Mouse (Mus musculus): ENCODE measurements around the gene Prr7. TPM values are rescaled to one million over a fixed set of nuclear protein-coding genes. Genes with fewer than 3 reads are reported as not detected.

Gene Prr7
- polyA plus RNA-seq, 1 experiment = 5.1 TPM

DNA sequence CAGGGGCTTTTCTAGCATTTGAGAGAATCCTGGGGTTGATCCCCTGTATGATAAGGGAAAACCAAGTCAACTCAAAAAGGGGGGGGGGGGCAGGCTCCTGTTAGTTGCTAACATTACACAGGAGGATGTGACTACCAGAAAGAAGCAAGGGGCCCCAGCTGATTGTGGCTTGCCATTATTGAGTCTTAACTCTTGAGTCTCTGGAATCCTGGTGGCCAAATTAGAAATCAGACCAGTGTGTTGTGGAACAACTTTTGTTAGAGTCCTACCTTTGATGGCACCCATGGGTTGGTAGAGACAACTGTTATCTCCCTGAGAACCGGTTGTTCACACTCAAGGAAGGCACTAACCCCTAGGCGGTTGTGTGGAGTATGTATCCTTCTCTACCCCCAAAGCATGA is 1.1 kb upstream of the Prr7 start:
- no peaks in the 10 kb centered on the region for H3K27me3 ChIP-seq (ENCODE audit: control insufficient read depth, insufficient read depth, insufficient read length)
- no peaks in the 10 kb centered on the region for H3K79me2 ChIP-seq (ENCODE audit: control insufficient read depth, insufficient read depth)
- no peak overlapping the region for H3K4me2 ChIP-seq (ENCODE audit: low read depth)
- H3ac ChIP-seq (ENCODE audit: control insufficient read depth, insufficient read length) = no peak overlapping the region
- no peaks in the 10 kb centered on the region for H3K36me3 ChIP-seq (ENCODE audit: control insufficient read depth, insufficient read depth)
- no peak overlapping the region for H3K4me3 ChIP-seq
- TF ChIP-seq MAX (IDR thresholded peaks at IDR 0.05; ENCODE audit: low read depth) (no peak), USF1 (IDR thresholded peaks at IDR 0.05; ENCODE audit: low read depth) (no peak), TCF12 (IDR thresholded peaks at IDR 0.05; ENCODE audit: insufficient read depth, poor library complexity, severe bottlenecking) (no peak), POLR2A (IDR thresholded peaks at IDR 0.05; ENCODE audit: insufficient read length, low read depth) (no peak), E2F4 (IDR thresholded peaks at IDR 0.05; ENCODE audit: insufficient read depth) (no peak), SRF (IDR thresholded peaks at IDR 0.05; ENCODE audit: control insufficient read depth, insufficient read length, low read depth) (no peak)

DNA sequence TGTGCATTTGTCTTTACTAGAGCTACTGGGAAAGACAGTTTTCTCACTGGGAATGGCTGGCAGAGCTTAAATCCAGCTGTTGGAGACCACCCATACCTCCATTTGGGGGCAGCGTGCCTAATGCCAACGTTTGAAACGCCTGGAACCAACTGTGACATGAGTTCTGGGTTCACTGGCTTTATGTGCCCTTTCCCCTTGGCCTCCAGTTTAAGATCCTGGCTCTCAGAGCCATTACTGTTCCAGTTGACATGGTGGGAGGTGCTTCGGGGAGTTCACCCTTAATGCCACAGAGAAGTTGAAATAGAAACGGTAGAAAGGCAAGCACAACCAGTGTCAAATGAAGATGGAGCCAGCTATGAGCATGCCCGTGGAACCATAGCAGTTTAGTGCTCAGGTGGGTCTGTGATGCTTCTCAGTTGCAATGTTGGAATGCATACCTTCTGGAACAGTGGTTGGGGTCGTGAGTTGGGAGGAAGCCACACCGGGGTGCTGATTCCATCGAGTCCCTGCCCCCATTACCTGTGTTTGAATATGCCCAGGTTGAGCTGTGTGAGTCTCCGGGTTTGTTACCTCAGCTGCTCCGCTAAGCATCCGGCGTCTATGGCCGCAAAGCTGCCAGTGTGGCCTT is 554 bp upstream of the Prr7 start:
- Histone ChIP-seq H3K79me2 (ENCODE audit: control insufficient read depth, insufficient read depth) (no peaks in the 10 kb centered on the region), H3K27me3 (ENCODE audit: control insufficient read depth, insufficient read depth, insufficient read length) (no peaks in the 10 kb centered on the region), H3K4me3 (peak overlapping the region; percentile 14), H3K4me2 (ENCODE audit: low read depth) (peak overlapping the region; percentile 71), H3K36me3 (ENCODE audit: control insufficient read depth, insufficient read depth) (no peaks in the 10 kb centered on the region), H3ac (ENCODE audit: control insufficient read depth, insufficient read length) (no peak overlapping the region)
- TF ChIP-seq MYOG (IDR thresholded peaks at IDR 0.05; ENCODE audit: control insufficient read depth in 1 of 3, insufficient read depth in 1 of 3, insufficient read length in 2 of 3, low read depth in 2 of 3) (no peak), POLR2AphosphoS2 (IDR thresholded peaks at IDR 0.05; ENCODE audit: insufficient read length, low read depth) (peak; percentile 12)

- Histone ChIP-seq H3ac (ENCODE audit: control insufficient read depth, insufficient read length) (no peak overlapping the region), H3K79me2 (ENCODE audit: control insufficient read depth, insufficient read depth) (no peaks in the 10 kb centered on the region), H3K4me2 (ENCODE audit: low read depth) (peak overlapping the region; percentile 71), H3K27me3 (ENCODE audit: control insufficient read depth, insufficient read depth, insufficient read length) (no peaks in the 10 kb centered on the region), H3K36me3 (ENCODE audit: control insufficient read depth, insufficient read depth) (no peaks in the 10 kb centered on the region), H3K4me3 (peak overlapping the region; percentile 14)
- TF ChIP-seq SRF (IDR thresholded peaks at IDR 0.05; ENCODE audit: control insufficient read depth, insufficient read length, low read depth) = no peak
- TF ChIP-seq POLR2AphosphoS2 (IDR thresholded peaks at IDR 0.05; ENCODE audit: insufficient read length, low read depth) = peak; percentile 62
- peak in 1 of 3 experiments; percentile 15 for TF ChIP-seq MYOG (IDR thresholded peaks at IDR 0.05; ENCODE audit: control insufficient read depth in 1 of 3, insufficient read depth in 1 of 3, insufficient read length in 2 of 3, low read depth in 2 of 3)
- TF ChIP-seq MYOD1 (IDR thresholded peaks at IDR 0.05; ENCODE audit: control insufficient read depth in 1 of 3, insufficient read length in 2 of 3, low read depth in 2 of 3) = peak in 1 of 3 experiments; percentile 16
Observed at GRCm38 (mm10) chr13:55465184-55465583, 1.1 kb downstream of the Prr7 start.

GRCm38 (mm10) chr13:55465830-55466440 is 1.9 kb downstream of the Prr7 start:
- Histone ChIP-seq H3K27me3 (ENCODE audit: control insufficient read depth, insufficient read depth, insufficient read length) (no peaks in the 10 kb centered on the region), H3K79me2 (ENCODE audit: control insufficient read depth, insufficient read depth) (no peaks in the 10 kb centered on the region), H3K4me2 (ENCODE audit: low read depth) (peak overlapping the region; percentile 71), H3K36me3 (ENCODE audit: control insufficient read depth, insufficient read depth) (no peaks in the 10 kb centered on the region), H3K4me3 (no peak overlapping the region), H3ac (ENCODE audit: control insufficient read depth, insufficient read length) (no peak overlapping the region)
- TF ChIP-seq TCF3 (IDR thresholded peaks at IDR 0.05; ENCODE audit: insufficient read length, low read depth) = no peak
- no peak for TF ChIP-seq MYOG (IDR thresholded peaks at IDR 0.05; ENCODE audit: control insufficient read depth in 1 of 3, insufficient read depth in 1 of 3, insufficient read length in 2 of 3, low read depth in 2 of 3)
- TF ChIP-seq POLR2AphosphoS2 (IDR thresholded peaks at IDR 0.05; ENCODE audit: insufficient read length, low read depth) = peak; percentile 30

DNA sequence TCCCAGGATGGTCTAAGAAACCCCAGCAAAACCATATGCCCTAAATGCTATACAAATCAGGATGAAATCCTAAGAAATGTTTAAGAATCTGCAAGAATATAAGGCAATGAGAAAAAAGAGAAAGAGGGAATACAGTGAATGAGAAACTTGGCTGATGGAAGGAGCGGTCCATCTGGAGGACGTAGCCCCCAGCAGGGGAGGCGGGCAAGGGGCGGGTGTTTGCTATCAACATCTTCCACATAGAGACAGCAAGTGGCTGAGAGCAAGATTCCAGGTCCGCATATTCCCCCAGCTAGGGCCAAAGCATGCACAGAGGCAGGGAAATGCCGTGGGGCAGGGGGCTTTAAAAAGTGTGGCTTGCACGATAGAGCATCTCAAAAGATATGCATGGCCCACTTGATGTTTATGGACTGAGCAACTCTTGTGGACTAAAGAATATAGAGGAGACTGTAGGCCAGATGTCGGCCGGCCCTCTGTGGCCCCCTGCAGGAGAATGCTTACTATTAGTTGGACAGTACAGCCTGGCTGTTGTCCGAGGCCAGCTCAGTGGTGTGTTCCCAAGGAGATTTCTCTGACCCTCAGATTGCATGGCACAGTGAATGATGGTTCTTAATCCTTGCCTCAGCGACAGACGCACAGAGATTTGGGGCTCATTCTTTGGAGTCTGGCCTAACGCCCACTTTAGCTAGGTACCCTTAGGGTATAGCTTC is 4.9 kb downstream of the Prr7 start:
- Histone ChIP-seq H3K27me3 (ENCODE audit: control insufficient read depth, insufficient read depth, insufficient read length) (no peaks in the 10 kb centered on the region), H3K4me3 (no peak overlapping the region), H3ac (ENCODE audit: control insufficient read depth, insufficient read length) (no peak overlapping the region), H3K79me2 (ENCODE audit: control insufficient read depth, insufficient read depth) (no peaks in the 10 kb centered on the region), H3K4me2 (ENCODE audit: low read depth) (no peak overlapping the region), H3K36me3 (ENCODE audit: control insufficient read depth, insufficient read depth) (no peaks in the 10 kb centered on the region)
- TF ChIP-seq MYOD1 (IDR thresholded peaks at IDR 0.05; ENCODE audit: control insufficient read depth in 1 of 3, insufficient read length in 2 of 3, low read depth in 2 of 3) (no peak), USF1 (IDR thresholded peaks at IDR 0.05; ENCODE audit: low read depth) (no peak), CEBPB (IDR thresholded peaks at IDR 0.05; ENCODE audit: insufficient read depth, poor library complexity, severe bottlenecking) (no peak), REST (IDR thresholded peaks at IDR 0.05; ENCODE audit: insufficient read depth, insufficient read length) (no peak), TCF3 (IDR thresholded peaks at IDR 0.05; ENCODE audit: insufficient read length, low read depth) (no peak), MYOG (IDR thresholded peaks at IDR 0.05; ENCODE audit: control insufficient read depth in 1 of 3, insufficient read depth in 1 of 3, insufficient read length in 2 of 3, low read depth in 2 of 3) (no peak), MAX (IDR thresholded peaks at IDR 0.05; ENCODE audit: low read depth) (no peak)

Measured in myocyte (in vitro differentiated cells).